Mouse (Mus musculus) layer of hippocampus, postnatal 36 days (tissue): ENCODE data around the gene Slc4a1ap. TPM values are rescaled to one million over a fixed set of nuclear protein-coding genes. Genes with fewer than 3 reads are reported as not detected.

Experiments used
- total RNA-seq, 2 experiments: library from RNA; stranded (reverse); gene quantifications; 2 replicates each; pipeline ENCODE4 v1.2.3; 2021

The Slc4a1ap gene
- total RNA-seq, 2 experiments from 2014 or later: 55.7 to 57.1 TPM

Other genes with a start within 250 kb of the Slc4a1ap start
- 10 to 100 TPM; 69.1 to 93.8 TPM for gene Ift172, start 235.9 kb upstream of the Slc4a1ap start, total RNA-seq
- 100 to 1,000 TPM; 144 to 187 TPM for gene Fndc4, start 230.9 kb upstream of the Slc4a1ap start, total RNA-seq
- under 1 TPM in 1 of 2 experiments, not detected in 1; 0.10 TPM for gene Gckr, start 229.6 kb upstream of the Slc4a1ap start, total RNA-seq
- 10 to 100 TPM; 46.2 to 47.9 TPM for gene Zfp512, start 74.6 kb upstream of the Slc4a1ap start, total RNA-seq
- under 1 TPM in 1 of 2 experiments, not detected in 1; 0.20 TPM for gene 4930548H24Rik, start 41.3 kb upstream of the Slc4a1ap start, total RNA-seq
- 10 to 100 TPM; 32.5 to 34.0 TPM for gene Gpn1, start 32.3 kb upstream of the Slc4a1ap start, total RNA-seq
- gene Supt7l, start 812 bp downstream of the Slc4a1ap start, total RNA-seq: 10 to 100 TPM; 17.7 to 19.5 TPM
- gene Mrpl33, start 69.9 kb downstream of the Slc4a1ap start, total RNA-seq: 100 to 1,000 TPM; 101 to 104 TPM
- gene Rbks, start 170.6 kb downstream of the Slc4a1ap start, total RNA-seq: 1 to 10 TPM; 3.4 to 4.2 TPM
- 10 to 100 TPM; 38.2 to 50.1 TPM for gene Babam2, start 170.7 kb downstream of the Slc4a1ap start, total RNA-seq